Mouse (Mus musculus) hindbrain, embryonic 13.5 days (tissue): ENCODE measurements around the gene Pdpr. TPM values are rescaled to one million over a fixed set of nuclear protein-coding genes. Genes with fewer than 3 reads are reported as not detected.
A peak's percentile ranks its signal among the peaks of the same experiment; 100 is the strongest.

Experiments used
- ATAC-seq: fragments of 200-750 bp; cut with Nextera tagmentation; 2 replicates; pipeline ENCODE4 v1.8.0; 2017; ENCODE audit warnings: moderate TSS enrichment; ENCODE audit not compliant: low FRiP score
- H3K27ac ChIP-seq: fragments of 300-500 bp; sonication (generic); 2 replicates; pipeline ENCODE4 v1.5.1; 2015; ENCODE audit warnings: inconsistent platforms, mild to moderate bottlenecking, moderate library complexity
- H3K27me3 ChIP-seq: fragments of 300-500 bp; sonication (generic); 2 replicates; pipeline ENCODE4 v1.6.1; 2015; ENCODE audit warnings: mild to moderate bottlenecking, inconsistent platforms
- H3K36me3 ChIP-seq: fragments of 300-500 bp; sonication (generic); 2 replicates; pipeline ENCODE4 v1.6.1; 2015; ENCODE audit warnings: mild to moderate bottlenecking, inconsistent platforms
- H3K4me1 ChIP-seq: fragments of 300-500 bp; sonication (generic); replicated peaks from 2 replicates; pipeline ENCODE4 v1.6.1; 2015; ENCODE audit warnings: inconsistent platforms
- H3K4me2 ChIP-seq: fragments of 300-500 bp; sonication (generic); 2 replicates; pipeline ENCODE4 v1.6.1; 2015; ENCODE audit warnings: inconsistent platforms, mild to moderate bottlenecking, moderate library complexity
- H3K4me3 ChIP-seq: fragments of 300-500 bp; sonication (generic); 2 replicates; pipeline ENCODE4 v1.5.1; 2015; ENCODE audit warnings: mild to moderate bottlenecking, inconsistent platforms
- H3K9ac ChIP-seq: fragments of 300-500 bp; sonication (generic); 2 replicates; pipeline ENCODE4 v1.6.1; 2015; ENCODE audit warnings: mild to moderate bottlenecking, inconsistent platforms
- H3K9me3 ChIP-seq: fragments of 300-500 bp; sonication (generic); 2 replicates; pipeline ENCODE4 v1.6.1; 2016; ENCODE audit warnings: inconsistent platforms
- WGBS: fragments of 180-500 bp; shearing (Covaris S2); methylation state at CpG from one replicate; pipeline ENCODE4 v1.1.7; 2015; 5-methylcytosine and 5-hydroxymethylcytosine counted together
- polyA plus RNA-seq: library from polyadenylated mRNA; unstranded; fragments of >200 nt; fragmentation: Nextera tagmentation; extraction: Ambion mirVana; gene quantifications from 2 replicates; pipeline ENCODE4 v1.2.1, GENCODE M21; 2015

Pdpr gene
- polyA plus RNA-seq, result 11.5 and 11.7 TPM in 2 replicates

DNA sequence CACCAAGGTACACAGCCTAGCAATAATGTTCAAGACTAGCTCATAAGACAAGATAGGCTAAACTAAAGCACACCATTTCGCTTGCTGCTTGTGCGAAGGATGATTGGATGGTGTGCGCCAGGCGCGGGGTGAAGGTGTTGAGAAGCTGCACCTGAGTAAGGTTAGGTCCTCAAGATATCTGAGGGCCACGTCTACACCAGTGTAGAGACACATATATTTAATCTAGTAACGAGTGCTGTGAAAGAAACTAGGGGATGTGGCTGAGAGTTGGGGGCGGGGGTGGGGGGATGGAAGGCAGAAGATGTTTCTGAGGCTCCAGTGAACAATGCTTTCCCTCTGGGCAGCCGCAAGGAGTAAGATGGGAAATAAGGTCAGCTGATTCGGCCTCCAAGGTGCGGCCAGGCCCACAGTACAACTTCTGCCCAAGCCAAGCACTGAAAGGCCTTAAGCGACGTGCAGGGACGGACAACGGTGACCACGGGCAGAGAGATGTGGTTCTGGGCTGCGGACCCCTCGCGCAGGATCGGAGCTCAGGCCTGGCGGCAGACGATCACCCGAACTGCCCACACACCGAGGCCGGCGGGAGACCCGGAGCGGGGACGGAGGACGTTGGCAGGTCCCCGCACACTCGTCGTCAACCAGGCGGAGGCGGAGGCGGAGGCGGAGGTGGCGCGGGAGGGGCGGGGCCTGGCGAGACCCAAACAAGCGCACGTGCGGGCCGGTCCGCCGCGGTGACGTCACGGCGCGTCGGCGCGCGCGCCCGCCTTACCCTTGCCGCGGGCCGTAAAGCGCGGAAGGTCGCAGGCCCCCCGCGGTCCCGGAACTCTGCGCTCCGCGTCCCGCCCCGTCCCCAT, at the start of gene Pdpr:
Gene Pdpr, plus strand, starts transcription at position 766 of the 854 bp plus-strand sequence.
- H3K27me3 ChIP-seq, result no peaks in the 10 kb centered on the region
- peak; percentile 91 for ATAC-seq
- peak within 1 kb of the TSS; percentile 82 for H3K4me2 ChIP-seq
- H3K27ac ChIP-seq, result peak within 1 kb of the TSS; percentile 84
- no peaks in the 10 kb centered on the region for H3K9me3 ChIP-seq
- H3K36me3 ChIP-seq, result no peaks in the 10 kb centered on the region
- peak within 1 kb of the TSS; percentile 79 for H3K9ac ChIP-seq
- H3K4me1 ChIP-seq, result peaks cover 20% of the 10 kb centered on the region
- H3K4me3 ChIP-seq, result peak within 1 kb of the TSS; percentile 61
- 8% methylated on average over 49 of the region's 72 CpGs for WGBS

DNA sequence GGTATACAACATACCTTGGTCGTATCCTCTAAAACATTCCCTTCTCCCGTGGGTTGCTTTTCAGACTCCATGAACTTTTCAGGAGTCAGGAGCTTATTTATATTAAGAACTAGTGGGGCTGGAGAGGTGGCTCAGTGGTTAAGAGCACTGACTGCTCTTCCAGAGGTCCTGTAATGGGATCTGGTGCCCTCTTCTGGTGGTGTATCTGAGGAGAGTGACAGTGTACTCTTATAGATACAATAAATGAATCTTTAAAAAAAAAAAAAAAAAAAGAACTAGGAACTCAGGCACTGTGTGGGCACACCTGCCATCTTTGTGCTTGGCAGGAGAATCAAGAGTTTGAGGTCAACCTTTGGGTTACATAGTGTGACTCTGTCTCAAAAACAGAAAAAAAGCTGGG, 45.7 kb upstream of the Pdpr start:
- Histone ChIP-seq H3K9ac (no peak overlapping the region), H3K4me3 (no peak overlapping the region), H3K27me3 (no peaks in the 10 kb centered on the region), H3K9me3 (no peaks in the 10 kb centered on the region), H3K36me3 (peaks cover 100% of the 10 kb centered on the region), H3K4me2 (no peak overlapping the region), H3K27ac (no peak overlapping the region), H3K4me1 (no peaks in the 10 kb centered on the region)
- 92% methylated on average over 2 of the region's 2 CpGs for WGBS
- no peak for ATAC-seq

GRCm38 (mm10) chr8:111049106-111049505, 45.3 kb upstream of the Pdpr start:
- Histone ChIP-seq H3K4me3 (no peak overlapping the region), H3K4me1 (no peaks in the 10 kb centered on the region), H3K4me2 (no peak overlapping the region), H3K27ac (no peak overlapping the region), H3K9ac (no peak overlapping the region), H3K36me3 (peaks cover 100% of the 10 kb centered on the region), H3K9me3 (no peaks in the 10 kb centered on the region), H3K27me3 (no peaks in the 10 kb centered on the region)
- 97% methylated on average over 7 of the region's 7 CpGs for WGBS
- ATAC-seq, result no peak

GRCm38 (mm10) chr8:111053827-111054518, 40.5 kb upstream of the Pdpr start:
- Histone ChIP-seq H3K4me2 (no peak overlapping the region), H3K4me1 (peaks cover 16% of the 10 kb centered on the region), H3K27ac (no peak overlapping the region), H3K9me3 (no peaks in the 10 kb centered on the region), H3K36me3 (peaks cover 74% of the 10 kb centered on the region), H3K4me3 (no peak overlapping the region), H3K27me3 (no peaks in the 10 kb centered on the region), H3K9ac (no peak overlapping the region)
- ATAC-seq, result no peak
- 97% methylated on average over 12 of the region's 12 CpGs for WGBS

GRCm38 (mm10) chr8:111055031-111055634, 39.3 kb upstream of the Pdpr start:
- Histone ChIP-seq H3K27me3 (no peaks in the 10 kb centered on the region), H3K36me3 (peaks cover 63% of the 10 kb centered on the region), H3K4me3 (no peak overlapping the region), H3K4me2 (no peak overlapping the region), H3K4me1 (peaks cover 16% of the 10 kb centered on the region), H3K9me3 (no peaks in the 10 kb centered on the region), H3K9ac (no peak overlapping the region; the same call in 1 of the 2 replicates), H3K27ac (no peak overlapping the region)
- ATAC-seq, result no peak
- 91% methylated on average over 17 of the region's 17 CpGs for WGBS

GRCm38 (mm10) chr8:111055661-111056060, 38.8 kb upstream of the Pdpr start:
- 0 out of 2 replicates have a peak, but pooled peaks have one; percentile 16 for ATAC-seq
- Histone ChIP-seq H3K36me3 (peaks cover 57% of the 10 kb centered on the region), H3K4me3 (no peak overlapping the region), H3K4me2 (no peak overlapping the region), H3K9me3 (no peaks in the 10 kb centered on the region), H3K27me3 (no peaks in the 10 kb centered on the region), H3K27ac (no peak overlapping the region), H3K4me1 (peaks cover 19% of the 10 kb centered on the region), H3K9ac (no peak overlapping the region)
- 70% methylated on average over 2 of the region's 2 CpGs for whole genome bisulfite sequencing

DNA sequence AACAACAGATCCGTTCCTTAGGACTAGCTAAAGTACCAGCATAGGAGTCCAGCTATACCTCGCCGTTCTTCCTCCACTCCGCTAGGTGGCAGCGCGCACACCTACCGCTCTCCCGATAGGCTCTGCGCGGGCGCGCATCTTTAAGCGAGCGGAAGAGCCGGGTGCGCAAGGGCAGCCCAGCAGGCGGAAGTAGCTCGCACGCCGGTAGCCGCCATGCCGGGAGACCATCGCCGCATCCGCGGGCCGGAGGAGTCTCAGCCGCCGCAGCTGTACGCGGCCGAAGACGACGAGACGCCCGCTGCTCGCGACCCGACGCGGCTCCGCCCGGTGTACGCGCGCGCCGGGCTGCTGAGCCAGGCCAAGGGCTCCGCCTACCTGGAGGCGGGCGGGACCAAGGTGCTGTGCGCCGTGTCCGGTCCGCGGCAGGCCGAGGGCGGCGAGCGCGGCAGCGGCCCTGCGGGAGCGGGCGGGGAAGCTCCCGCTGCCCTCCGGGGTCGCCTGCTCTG, 38.2 kb upstream of the Pdpr start, which contains the start of gene Exosc6:
Gene Exosc6, plus strand, starts transcription at position 182 of the 506 bp plus-strand sequence.
- Histone ChIP-seq H3K27ac (peak within 1 kb of the TSS; percentile 83), H3K36me3 (peaks cover 52% of the 10 kb centered on the region), H3K9ac (peak within 1 kb of the TSS; percentile 93), H3K9me3 (no peaks in the 10 kb centered on the region), H3K27me3 (no peaks in the 10 kb centered on the region), H3K4me3 (peak within 1 kb of the TSS; percentile 98), H3K4me1 (peaks cover 25% of the 10 kb centered on the region), H3K4me2 (peak within 1 kb of the TSS; percentile 100)
- peak; percentile 92 for ATAC-seq
- WGBS, result under 1% methylated on average over 68 of the region's 68 CpGs

DNA sequence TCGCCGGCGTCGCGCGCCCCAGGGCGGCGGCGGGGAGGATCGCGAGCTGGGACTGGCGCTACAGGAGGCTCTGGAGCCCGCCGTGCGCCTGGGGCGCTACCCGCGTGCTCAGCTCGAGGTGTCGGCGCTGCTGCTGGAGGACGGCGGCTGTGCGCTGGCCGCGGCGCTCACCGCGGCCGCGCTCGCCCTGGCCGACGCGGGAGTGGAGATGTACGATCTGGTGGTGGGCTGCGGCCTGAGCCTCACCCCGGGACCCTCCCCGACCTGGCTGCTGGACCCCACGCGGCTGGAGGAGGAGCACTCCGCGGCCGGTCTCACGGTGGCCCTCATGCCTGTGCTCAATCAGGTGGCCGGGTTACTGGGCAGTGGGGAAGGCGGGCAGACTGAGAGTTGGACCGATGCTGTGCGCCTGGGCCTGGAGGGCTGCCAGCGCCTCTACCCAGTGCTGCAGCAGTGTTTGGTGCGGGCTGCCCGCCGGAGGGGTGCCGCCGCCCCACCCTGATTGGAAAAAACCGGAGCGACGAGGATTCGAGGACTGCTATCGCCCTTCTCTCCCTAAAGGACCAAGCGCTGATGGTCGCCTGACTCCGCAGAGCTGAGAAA, 37.6 kb upstream of the Pdpr start:
- under 1% methylated on average over 47 of the region's 63 CpGs for WGBS
- peaks cover 46% of the 10 kb centered on the region for H3K36me3 ChIP-seq
- ATAC-seq, result peak; percentile 57; the same call in 1 of the 2 replicates
- peak overlapping the region; percentile 93 for H3K9ac ChIP-seq
- peak overlapping the region; percentile 100 for H3K4me2 ChIP-seq
- H3K4me3 ChIP-seq, result peak overlapping the region; percentile 98
- no peaks in the 10 kb centered on the region for H3K9me3 ChIP-seq
- peak overlapping the region; percentile 83 for H3K27ac ChIP-seq
- peaks cover 29% of the 10 kb centered on the region for H3K4me1 ChIP-seq
- H3K27me3 ChIP-seq, result no peaks in the 10 kb centered on the region

GRCm38 (mm10) chr8:111058946-111059572, 35.4 kb upstream of the Pdpr start:
- no peak for ATAC-seq
- peaks cover 36% of the 10 kb centered on the region for H3K4me1 ChIP-seq
- H3K4me3 ChIP-seq, result no peak overlapping the region
- H3K36me3 ChIP-seq, result peaks cover 23% of the 10 kb centered on the region
- 73% methylated on average over 2 of the region's 2 CpGs for WGBS
- no peak overlapping the region for H3K27ac ChIP-seq
- no peaks in the 10 kb centered on the region for H3K9me3 ChIP-seq
- no peaks in the 10 kb centered on the region for H3K27me3 ChIP-seq
- no peak overlapping the region for H3K9ac ChIP-seq
- H3K4me2 ChIP-seq, result no peak overlapping the region

GRCm38 (mm10) chr8:111061688-111062071, 32.8 kb upstream of the Pdpr start:
- Histone ChIP-seq H3K9me3 (no peaks in the 10 kb centered on the region), H3K4me3 (peak overlapping the region; percentile 71), H3K4me1 (peaks cover 36% of the 10 kb centered on the region), H3K27me3 (no peaks in the 10 kb centered on the region; the same call in 1 of the 2 replicates), H3K27ac (peak overlapping the region; percentile 87), H3K9ac (peak overlapping the region; percentile 80), H3K4me2 (peak overlapping the region; percentile 77), H3K36me3 (peaks cover 8% of the 10 kb centered on the region; the same call in 1 of the 2 replicates)
- ATAC-seq, result peak; percentile 14; the same call in 1 of the 2 replicates
- under 1% methylated on average over 14 of the region's 14 CpGs for WGBS

DNA sequence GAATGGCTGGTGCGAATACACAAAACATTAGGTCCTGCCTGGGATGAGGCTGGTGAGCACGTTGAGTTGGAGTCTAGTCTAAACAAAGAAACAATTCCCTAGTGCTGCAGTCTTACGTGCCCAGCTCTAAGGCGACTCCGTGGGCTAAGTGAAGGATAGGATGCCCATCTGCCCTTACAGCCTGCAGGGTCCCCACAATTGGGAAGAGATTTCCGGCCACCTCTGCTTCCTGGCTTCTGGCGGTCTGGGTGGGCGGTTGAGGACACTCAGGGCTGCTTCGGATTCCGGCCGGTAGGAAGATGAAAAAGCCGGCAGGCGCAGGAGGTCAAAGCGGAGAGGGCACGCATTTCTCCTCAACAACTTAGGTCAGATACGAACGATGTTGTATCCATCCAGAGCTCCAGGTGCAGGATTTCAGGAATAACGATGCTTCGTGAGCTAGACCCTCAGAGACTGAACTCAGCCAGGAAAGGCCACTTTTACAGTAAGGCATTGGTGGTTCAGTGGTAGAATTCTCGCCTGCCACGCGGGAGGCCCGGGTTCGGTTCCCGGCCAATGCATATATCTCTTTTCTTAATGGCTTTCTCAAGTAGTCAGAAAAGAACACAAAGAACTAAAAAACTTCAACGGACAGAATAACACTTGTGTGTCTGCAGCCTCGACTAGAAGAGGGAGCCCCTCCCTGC, 32.2 kb upstream of the Pdpr start:
- H3K27me3 ChIP-seq, result peaks cover 4% of the 10 kb centered on the region; the same call in 1 of the 2 replicates
- peak; percentile 90 for ATAC-seq
- H3K36me3 ChIP-seq, result peaks cover 8% of the 10 kb centered on the region; the same call in 1 of the 2 replicates
- peak overlapping the region; percentile 80 for H3K9ac ChIP-seq
- H3K9me3 ChIP-seq, result no peaks in the 10 kb centered on the region
- H3K4me2 ChIP-seq, result peak overlapping the region; percentile 77
- H3K27ac ChIP-seq, result peak overlapping the region; percentile 87
- H3K4me1 ChIP-seq, result peaks cover 30% of the 10 kb centered on the region
- WGBS, result under 1% methylated on average over 27 of the region's 27 CpGs
- H3K4me3 ChIP-seq, result peak overlapping the region; percentile 71
